Mouse (Mus musculus) ES-E14 (cell line): ENCODE results near the gene Zfand2b.

Experiments used
- CHD2 ChIP-seq: IDR thresholded peaks from 2 replicates; pipeline ENCODE4 v1.6.1; 2014; ENCODE audit warnings: mild to moderate bottlenecking, low read depth, low read length, inconsistent platforms
- HCFC1 ChIP-seq: IDR thresholded peaks from 2 replicates; pipeline ENCODE4 v1.6.1; 2012; ENCODE audit warnings: low read length, inconsistent platforms, borderline replicate concordance; ENCODE audit not compliant: insufficient read depth
- MAFK ChIP-seq: IDR thresholded peaks from 2 replicates; pipeline ENCODE4 v1.6.1; 2014; ENCODE audit warnings: mild to moderate bottlenecking, low read depth, low read length, inconsistent platforms; ENCODE audit not compliant: insufficient read depth
- ZC3H11A ChIP-seq: IDR thresholded peaks from 2 replicates; pipeline ENCODE4 v1.6.1; 2012; ENCODE audit warnings: low read depth, mild to moderate bottlenecking, inconsistent platforms, low read length, borderline replicate concordance
- ZNF384 ChIP-seq: IDR thresholded peaks from 2 replicates; pipeline ENCODE4 v1.6.1; 2012; ENCODE audit warnings: low read depth, low read length, inconsistent platforms

GRCm38 (mm10) chr1:75185495-75185894 lies 17.0 kb downstream of the Zfand2b start:
- TF ChIP-seq HCFC1 (no peak), ZC3H11A (no peak), MAFK (no peak), CHD2 (no peak), ZNF384 (no peak)
